ENCODE assay signal across 9 mouse cellular contexts in the genomic region with DNA sequence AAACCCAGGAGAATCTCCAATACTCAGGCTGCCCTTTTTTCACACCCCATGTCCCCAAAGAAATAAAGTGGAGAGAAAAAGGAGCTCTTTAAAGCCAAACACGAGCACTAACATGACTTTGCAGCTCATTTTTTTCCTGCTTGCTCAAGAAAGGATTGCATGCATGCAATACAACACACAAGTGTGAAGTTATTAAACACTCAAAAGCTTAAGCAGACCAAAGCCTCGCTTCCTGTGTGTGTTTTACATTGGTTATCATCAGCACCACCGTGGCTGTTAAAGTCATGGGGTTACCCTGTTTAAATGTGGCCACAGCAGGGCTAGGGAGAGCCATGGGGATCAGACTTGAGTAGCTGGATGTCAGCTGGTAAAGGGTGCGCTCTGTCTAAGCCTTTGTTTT. TPM values are rescaled to one million over a fixed set of nuclear protein-coding genes. Genes with fewer than 3 reads are reported as not detected.
DNase-seq lines count a peak whose midpoint lies in the region; ATAC-seq lines count a peak whose summit lies in the region.
"Had no signal": no experiment of that assay in that cellular context is flagged by ENCODE, and none has a peak within 500 bp of the region (broad histone marks: within the 10 kb centered on the region; RNA-seq: fewer than 3 reads in every experiment).

No protein-coding gene starts in this region.

- no peak for ATAC-seq in heart, embryonic 11.5 days (replicated peaks; ENCODE audit: insufficient number of reproducible peaks, low FRiP score, low TSS enrichment)
- ATAC-seq in hindbrain, embryonic 15.5 days (ENCODE audit: low FRiP score, low read depth), result no peak
- no peak for ATAC-seq in midbrain, embryonic 14.5 days (ENCODE audit: low FRiP score, low TSS enrichment)

- H3K27ac ChIP-seq in heart, embryonic 10.5 days, result peak overlapping the region; percentile 74
- no peak overlapping the region for H3K27ac ChIP-seq in heart, embryonic 11.5 days (ENCODE audit: low read depth, low read length)
- peak overlapping the region; percentile 95 for H3K27ac ChIP-seq in forebrain, embryonic 10.5 days
- peak overlapping the region; percentile 97 for H3K27ac ChIP-seq in hindbrain, embryonic 15.5 days (replicated peaks)
- H3K27ac ChIP-seq in midbrain, embryonic 14.5 days (replicated peaks; ENCODE audit: low read depth, low read length), result peak overlapping the region; percentile 100
- H3K27ac ChIP-seq: gastrocnemius, adult 2 months had no signal

- no peaks in the 10 kb centered on the region for H3K9me3 ChIP-seq in heart, embryonic 10.5 days
- no peaks in the 10 kb centered on the region for H3K9me3 ChIP-seq in heart, embryonic 11.5 days (replicated peaks; ENCODE audit: control insufficient read depth, low read length)
- no peaks in the 10 kb centered on the region for H3K9me3 ChIP-seq in forebrain, embryonic 10.5 days
- H3K9me3 ChIP-seq in hindbrain, embryonic 15.5 days, result no peaks in the 10 kb centered on the region
- no peaks in the 10 kb centered on the region for H3K9me3 ChIP-seq in midbrain, embryonic 14.5 days (ENCODE audit: control insufficient read depth, low read length)

- peaks cover 73% of the 10 kb centered on the region for H3K4me1 ChIP-seq in heart, embryonic 10.5 days
- H3K4me1 ChIP-seq in heart, embryonic 11.5 days (ENCODE audit: control insufficient read depth, insufficient read depth, low read length), result peaks cover 28% of the 10 kb centered on the region
- H3K4me1 ChIP-seq in forebrain, embryonic 10.5 days, result peaks cover 86% of the 10 kb centered on the region
- H3K4me1 ChIP-seq in hindbrain, embryonic 15.5 days (replicated peaks), result peaks cover 66% of the 10 kb centered on the region
- H3K4me1 ChIP-seq in midbrain, embryonic 14.5 days (ENCODE audit: control insufficient read depth, insufficient read depth, low read length), result peaks cover 69% of the 10 kb centered on the region

- no peak overlapping the region for H3K4me3 ChIP-seq in heart, embryonic 10.5 days
- no peak overlapping the region for H3K4me3 ChIP-seq in heart, embryonic 11.5 days (ENCODE audit: low read depth, low read length)
- H3K4me3 ChIP-seq in forebrain, embryonic 10.5 days, result peak overlapping the region; percentile 46; the same call in 1 of the 2 replicates
- no peak overlapping the region for H3K4me3 ChIP-seq in hindbrain, embryonic 15.5 days
- H3K4me3 ChIP-seq in midbrain, embryonic 14.5 days (replicated peaks; ENCODE audit: low read depth, low read length), result no peak overlapping the region
- H3K4me3 ChIP-seq: gastrocnemius, adult 2 months had no signal

- WGBS in heart, embryonic 10.5 days, result 45% methylated on average over 4 of the region's 4 CpGs
- 40% methylated on average over 4 of the region's 4 CpGs for WGBS in heart, embryonic 11.5 days (ENCODE audit: insufficient replicate concordance)
- WGBS in forebrain, embryonic 10.5 days, result 50% methylated on average over 4 of the region's 4 CpGs
- WGBS in hindbrain, embryonic 15.5 days, result 28% methylated on average over 4 of the region's 4 CpGs
- 29% methylated on average over 4 of the region's 4 CpGs for WGBS in midbrain, embryonic 14.5 days

- H3K27me3 ChIP-seq in heart, embryonic 10.5 days (ENCODE audit: insufficient read depth, poor library complexity, severe bottlenecking), result peaks cover 41% of the 10 kb centered on the region
- H3K27me3 ChIP-seq in heart, embryonic 11.5 days (ENCODE audit: control insufficient read depth, insufficient read depth, low read length), result peaks cover 15% of the 10 kb centered on the region
- no peaks in the 10 kb centered on the region for H3K27me3 ChIP-seq in forebrain, embryonic 10.5 days (ENCODE audit: poor library complexity, severe bottlenecking)
- H3K27me3 ChIP-seq in hindbrain, embryonic 15.5 days, result no peaks in the 10 kb centered on the region
- H3K27me3 ChIP-seq in midbrain, embryonic 14.5 days (ENCODE audit: control insufficient read depth, insufficient read depth, low read length), result no peaks in the 10 kb centered on the region

- no peak for DNase-seq in heart, embryonic 10.5 days (ENCODE audit: low spot score)
- no peak for DNase-seq in forebrain, embryonic 10.5 days (ENCODE audit: extremely low spot score, low spot score)
- DNase-seq in midbrain, embryonic 14.5 days, result peak; percentile 52
- DNase-seq in testis, postnatal 14 days (ENCODE audit: low spot score), result no peak
- DNase-seq in spleen, postnatal 14 days (ENCODE audit: low spot score in 2 of 2), result no peak
- no peak for DNase-seq in cerebellum, postnatal 25 days
- DNase-seq: gastrocnemius, adult 2 months had no signal

- no peaks in the 10 kb centered on the region for H3K36me3 ChIP-seq in heart, embryonic 10.5 days
- no peaks in the 10 kb centered on the region for H3K36me3 ChIP-seq in heart, embryonic 11.5 days (ENCODE audit: control insufficient read depth, insufficient read depth, low read length)
- H3K36me3 ChIP-seq in forebrain, embryonic 10.5 days (replicated peaks), result no peaks in the 10 kb centered on the region
- no peaks in the 10 kb centered on the region for H3K36me3 ChIP-seq in hindbrain, embryonic 15.5 days
- no peaks in the 10 kb centered on the region for H3K36me3 ChIP-seq in midbrain, embryonic 14.5 days (ENCODE audit: control insufficient read depth, insufficient read depth, low read length)

- no peak overlapping the region for H3K9ac ChIP-seq in heart, embryonic 11.5 days (ENCODE audit: low read depth, low read length)
- no peak overlapping the region for H3K9ac ChIP-seq in hindbrain, embryonic 15.5 days
- H3K9ac ChIP-seq in midbrain, embryonic 14.5 days (replicated peaks; ENCODE audit: low read length), result peak overlapping the region; percentile 65

- no peak overlapping the region for H3K4me2 ChIP-seq in heart, embryonic 11.5 days
- peak overlapping the region; percentile 61 for H3K4me2 ChIP-seq in hindbrain, embryonic 15.5 days
- peak overlapping the region; percentile 54 for H3K4me2 ChIP-seq in midbrain, embryonic 14.5 days (ENCODE audit: low read length)

RNA-seq across cellular contexts. Expression of a gene that starts 27.4 kb away (rescaled TPM):
- 86.6 and 90.1 TPM in 2 replicates for polyA plus RNA-seq in heart, embryonic 10.5 days (2016; fragmentation: Nextera tagmentation; extraction: Ambion mirVana)
- 102 and 105 TPM in 2 replicates for polyA plus RNA-seq in heart, embryonic 11.5 days (2014; fragmentation: Nextera tagmentation; extraction: Ambion mirVana)
- polyA plus RNA-seq in forebrain, embryonic 10.5 days (2016; fragmentation: Nextera tagmentation; extraction: Ambion mirVana), result 25.1 and 25.6 TPM in 2 replicates
- 21.9 and 25.9 TPM in 2 replicates for polyA plus RNA-seq in hindbrain, embryonic 15.5 days (2015; fragmentation: Nextera tagmentation; extraction: Ambion mirVana)
- polyA plus RNA-seq in midbrain, embryonic 14.5 days (2014; fragmentation: Nextera tagmentation; extraction: Ambion mirVana), result 6.5 and 16.0 TPM in 2 replicates

RNA-seq across cellular contexts. Expression of a gene that starts 39.2 kb away (rescaled TPM):
- 68.3 and 84.3 TPM in 2 replicates for polyA plus RNA-seq in heart, embryonic 10.5 days (2016; fragmentation: Nextera tagmentation; extraction: Ambion mirVana)
- 52.5 and 60.2 TPM in 2 replicates for polyA plus RNA-seq in heart, embryonic 11.5 days (2014; fragmentation: Nextera tagmentation; extraction: Ambion mirVana)
- 107 and 111 TPM in 2 replicates for polyA plus RNA-seq in forebrain, embryonic 10.5 days (2016; fragmentation: Nextera tagmentation; extraction: Ambion mirVana)
- 81.6 and 82.8 TPM in 2 replicates for polyA plus RNA-seq in hindbrain, embryonic 15.5 days (2015; fragmentation: Nextera tagmentation; extraction: Ambion mirVana)
- polyA plus RNA-seq in midbrain, embryonic 14.5 days (2014; fragmentation: Nextera tagmentation; extraction: Ambion mirVana), result 85.2 and 90.2 TPM in 2 replicates

RNA-seq across cellular contexts. Expression of a gene that starts 47.3 kb away (rescaled TPM):
- 65.0 and 78.7 TPM in 2 replicates for polyA plus RNA-seq in heart, embryonic 10.5 days (2016; fragmentation: Nextera tagmentation; extraction: Ambion mirVana)
- polyA plus RNA-seq in heart, embryonic 11.5 days (2014; fragmentation: Nextera tagmentation; extraction: Ambion mirVana), result 36.5 and 44.0 TPM in 2 replicates
- polyA plus RNA-seq in forebrain, embryonic 10.5 days (2016; fragmentation: Nextera tagmentation; extraction: Ambion mirVana), result 64.7 and 66.0 TPM in 2 replicates
- 74.3 and 80.5 TPM in 2 replicates for polyA plus RNA-seq in hindbrain, embryonic 15.5 days (2015; fragmentation: Nextera tagmentation; extraction: Ambion mirVana)
- 40.1 and 46.3 TPM in 2 replicates for polyA plus RNA-seq in midbrain, embryonic 14.5 days (2014; fragmentation: Nextera tagmentation; extraction: Ambion mirVana)

RNA-seq across cellular contexts. Expression of a gene that starts 50.8 kb away (rescaled TPM):
- 0.90 and 1.5 TPM in 2 replicates for polyA plus RNA-seq in heart, embryonic 10.5 days (2016; fragmentation: Nextera tagmentation; extraction: Ambion mirVana)
- polyA plus RNA-seq in heart, embryonic 11.5 days (2014; fragmentation: Nextera tagmentation; extraction: Ambion mirVana), result 0.23 and 0.50 TPM in 2 replicates
- polyA plus RNA-seq in forebrain, embryonic 10.5 days (2016; fragmentation: Nextera tagmentation; extraction: Ambion mirVana), result 0.36 and 0.40 TPM in 2 replicates
- polyA plus RNA-seq in hindbrain, embryonic 15.5 days (2015; fragmentation: Nextera tagmentation; extraction: Ambion mirVana), result 0.35 and 0.41 TPM in 2 replicates
- 0.16 and 0.24 TPM in 2 replicates for polyA plus RNA-seq in midbrain, embryonic 14.5 days (2014; fragmentation: Nextera tagmentation; extraction: Ambion mirVana)
